Mouse (Mus musculus) layer of hippocampus, postnatal 25 days (tissue): Measurements from ENCODE around the gene Gpr21. TPM values are rescaled to one million over a fixed set of nuclear protein-coding genes. Genes with fewer than 3 reads are reported as not detected.
A peak's percentile ranks its signal among the peaks of the same experiment; 100 is the strongest.

Experiments used
- DNase-seq, 2 experiments: peaks; one replicate each; pipeline ENCODE4 v3.0.0; 2022; ENCODE audit warnings: mixed read lengths in 2 of 2, low spot score in 1 of 2; ENCODE audit errors: extremely low spot score in 1 of 2
- total RNA-seq, 2 experiments: library from RNA; stranded (reverse); gene quantifications; 2 replicates each; pipeline ENCODE4 v1.2.3; 2021

The Gpr21 gene
- total RNA-seq, 2 experiments from 2014 or later: 1.8 to 3.7 TPM

- DNase-seq: peak in 1 of 2 experiments; percentile 16
Observed at GRCm38 (mm10) chr2:37569888-37570287, 53.8 kb downstream of the Gpr21 start.

Other genes with a start within 250 kb of the Gpr21 start
- not detected for gene Olfr368, start 189.8 kb upstream of the Gpr21 start, total RNA-seq
- gene Pdcl, start 157.0 kb upstream of the Gpr21 start, total RNA-seq: 10 to 100 TPM; 27.0 to 28.4 TPM
- gene Rc3h2, start 93.4 kb upstream of the Gpr21 start, total RNA-seq: 10 to 100 TPM; 80.3 to 83.2 TPM
- gene Zbtb26, start 73.2 kb upstream of the Gpr21 start, total RNA-seq: 1 to 10 TPM; 8.6 to 9.5 TPM
- gene Zbtb6, start 73.2 kb upstream of the Gpr21 start, total RNA-seq: 10 to 100 TPM; 14.9 to 15.1 TPM
- gene Rabgap1, start 73.1 kb upstream of the Gpr21 start, total RNA-seq: 10 to 100 TPM; 90.4 to 93.1 TPM
- gene Strbp, start 187.5 kb downstream of the Gpr21 start, total RNA-seq: 100 to 1,000 TPM; 150 to 169 TPM